Mouse (Mus musculus): ENCODE results near the gene Fjx1. TPM values are rescaled to one million over a fixed set of nuclear protein-coding genes. Genes with fewer than 3 reads are reported as not detected.

Gene Fjx1
- polyA plus RNA-seq, 1 experiment from 2014 or later = 2.2 TPM

Other genes starting within 250 kb of the Fjx1 start
- gene Trim44, start 44.7 kb downstream of the Fjx1 start, polyA plus RNA-seq (2014; fragmentation: Nextera tagmentation; extraction: Ambion mirVana) = 29.7 and 30.7 TPM in 2 replicates
- gene Pamr1, start 97.5 kb upstream of the Fjx1 start, polyA plus RNA-seq (2014; fragmentation: Nextera tagmentation; extraction: Ambion mirVana) = 0.56 and 1.4 TPM in 2 replicates
- 0.21 and 0.23 TPM in 2 replicates for gene Slc1a2, start 206.2 kb upstream of the Fjx1 start, polyA plus RNA-seq (2014; fragmentation: Nextera tagmentation; extraction: Ambion mirVana)

All from heart, embryonic 11.5 days (tissue).